Comparison of ENCODE assay signal across 9 mouse cellular contexts in the genomic region with DNA sequence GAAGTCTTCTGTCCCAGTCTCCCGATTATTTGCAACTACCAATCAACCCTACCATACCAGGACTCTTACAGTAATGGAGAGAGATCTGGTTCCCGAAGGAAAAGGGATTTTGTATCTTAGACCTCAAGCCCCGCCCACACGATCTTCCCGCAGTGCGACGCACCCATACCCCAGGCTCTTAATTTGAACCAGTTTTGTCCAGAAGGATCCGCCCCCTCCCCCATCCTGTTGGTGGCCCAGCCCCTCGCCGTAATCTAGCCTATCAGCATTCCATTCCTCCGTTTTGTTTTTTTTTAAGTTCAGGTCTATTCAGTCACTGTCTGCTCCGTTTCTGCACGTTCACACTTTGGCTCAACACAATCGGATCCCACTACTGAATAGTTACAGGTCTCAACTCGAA. TPM values are rescaled to one million over a fixed set of nuclear protein-coding genes. Genes with fewer than 3 reads are reported as not detected.
DNase-seq lines count a peak whose midpoint lies in the region; ATAC-seq and TF ChIP-seq lines count a peak whose summit lies in the region.
"Had no signal": no experiment of that assay in that cellular context is flagged by ENCODE, and none has a peak within 500 bp of the region (broad histone marks: within the 10 kb centered on the region; RNA-seq: fewer than 3 reads in every experiment).

No protein-coding gene starts in this region.

- peak overlapping the region; percentile 97 for H3K4me3 ChIP-seq in heart, adult 2 months
- H3K4me3 ChIP-seq in forebrain, embryonic 10.5 days = peak overlapping the region; percentile 69
- H3K4me3 ChIP-seq in hindbrain, embryonic 16.5 days (ENCODE audit: low read length) = peak overlapping the region; percentile 56
- peak overlapping the region; percentile 85 for H3K4me3 ChIP-seq in limb, embryonic 13.5 days
- peak overlapping the region; percentile 66 for H3K4me3 ChIP-seq in midbrain, embryonic 13.5 days (replicated peaks)
- H3K4me3 ChIP-seq in stomach, postnatal 0 days (ENCODE audit: low read depth, low read length) = peak overlapping the region; percentile 76

- H3K27me3 ChIP-seq in heart, adult 2 months (ENCODE audit: control insufficient read depth, insufficient read depth, low read length) = no peaks in the 10 kb centered on the region
- H3K27me3 ChIP-seq in forebrain, embryonic 10.5 days (ENCODE audit: poor library complexity, severe bottlenecking) = no peaks in the 10 kb centered on the region
- H3K27me3 ChIP-seq in hindbrain, embryonic 16.5 days (replicated peaks; ENCODE audit: control insufficient read depth, insufficient read depth, low read length) = no peaks in the 10 kb centered on the region
- H3K27me3 ChIP-seq in limb, embryonic 13.5 days = no peaks in the 10 kb centered on the region
- no peaks in the 10 kb centered on the region for H3K27me3 ChIP-seq in midbrain, embryonic 13.5 days
- no peaks in the 10 kb centered on the region for H3K27me3 ChIP-seq in stomach, postnatal 0 days (ENCODE audit: control insufficient read depth, insufficient read depth, low read length)

- no peak for TF ChIP-seq CTCF in heart, adult 2 months (IDR thresholded peaks at IDR 0.05)
- no peak for TF ChIP-seq CTCF in stomach, postnatal 0 days (IDR thresholded peaks at IDR 0.05; ENCODE audit: low read depth)

- peaks cover 6% of the 10 kb centered on the region for H3K4me1 ChIP-seq in heart, adult 2 months (ENCODE audit: control insufficient read depth, insufficient read depth, low read length)
- peaks cover 35% of the 10 kb centered on the region for H3K4me1 ChIP-seq in forebrain, embryonic 10.5 days
- H3K4me1 ChIP-seq in hindbrain, embryonic 16.5 days (ENCODE audit: control insufficient read depth, insufficient read depth, low read depth, low read length) = peaks cover 30% of the 10 kb centered on the region
- peaks cover 35% of the 10 kb centered on the region for H3K4me1 ChIP-seq in limb, embryonic 13.5 days
- peaks cover 43% of the 10 kb centered on the region for H3K4me1 ChIP-seq in midbrain, embryonic 13.5 days (replicated peaks)
- peaks cover 2% of the 10 kb centered on the region; the same call in 1 of the 2 replicates for H3K4me1 ChIP-seq in stomach, postnatal 0 days (replicated peaks; ENCODE audit: control insufficient read depth, insufficient read depth)

- no peak for TF ChIP-seq EP300 in heart, adult 2 months (IDR thresholded peaks at IDR 0.05; ENCODE audit: insufficient read depth, low read depth, low read length)
- TF ChIP-seq EP300 in stomach, postnatal 0 days (optimal IDR thresholded peaks at IDR 0.05) = no peak

- TF ChIP-seq POLR2A in heart, adult 2 months (IDR thresholded peaks at IDR 0.05; ENCODE audit: insufficient read depth, low read depth, low read length) = no peak

- H3K36me3 ChIP-seq in heart, adult 2 months (ENCODE audit: control insufficient read depth, insufficient read depth, low read length) = no peaks in the 10 kb centered on the region
- H3K36me3 ChIP-seq in forebrain, embryonic 10.5 days (replicated peaks) = peaks cover 64% of the 10 kb centered on the region
- H3K36me3 ChIP-seq in hindbrain, embryonic 16.5 days (ENCODE audit: control insufficient read depth, insufficient read depth, low read length) = peaks cover 22% of the 10 kb centered on the region
- peaks cover 46% of the 10 kb centered on the region for H3K36me3 ChIP-seq in limb, embryonic 13.5 days
- H3K36me3 ChIP-seq in midbrain, embryonic 13.5 days = peaks cover 46% of the 10 kb centered on the region
- peaks cover 28% of the 10 kb centered on the region for H3K36me3 ChIP-seq in stomach, postnatal 0 days (ENCODE audit: control insufficient read depth, insufficient read depth, low read length)

- no peak overlapping the region for H3K9ac ChIP-seq in heart, adult 2 months (ENCODE audit: low read depth, low read length)
- peak overlapping the region; percentile 77 for H3K9ac ChIP-seq in hindbrain, embryonic 16.5 days (ENCODE audit: low read depth, low read length)
- peak overlapping the region; percentile 88 for H3K9ac ChIP-seq in limb, embryonic 13.5 days
- peak overlapping the region; percentile 82 for H3K9ac ChIP-seq in midbrain, embryonic 13.5 days (replicated peaks)
- peak overlapping the region; percentile 88 for H3K9ac ChIP-seq in stomach, postnatal 0 days (ENCODE audit: low read length)

- peaks cover 3% of the 10 kb centered on the region for H3K79me2 ChIP-seq in heart, adult 2 months (replicated peaks; ENCODE audit: control insufficient read depth, insufficient read depth, low read length)

- WGBS in heart, adult 2 months = under 1% methylated on average over 15 of the region's 15 CpGs
- under 1% methylated on average over 15 of the region's 15 CpGs for WGBS in forebrain, embryonic 10.5 days
- under 1% methylated on average over 15 of the region's 15 CpGs for WGBS in hindbrain, embryonic 16.5 days
- WGBS in limb, embryonic 13.5 days = 1% methylated on average over 15 of the region's 15 CpGs
- WGBS in midbrain, embryonic 13.5 days = under 1% methylated on average over 15 of the region's 15 CpGs
- under 1% methylated on average over 15 of the region's 15 CpGs for WGBS in stomach, postnatal 0 days

- peak overlapping the region; percentile 90 for H3K27ac ChIP-seq in heart, adult 2 months
- H3K27ac ChIP-seq in forebrain, embryonic 10.5 days = peak overlapping the region; percentile 95
- H3K27ac ChIP-seq in hindbrain, embryonic 16.5 days (ENCODE audit: low read depth, low read length) = peak overlapping the region; percentile 83
- peak overlapping the region; percentile 91 for H3K27ac ChIP-seq in limb, embryonic 13.5 days
- H3K27ac ChIP-seq in midbrain, embryonic 13.5 days = peak overlapping the region; percentile 75; the same call in 1 of the 2 replicates
- H3K27ac ChIP-seq in stomach, postnatal 0 days (replicated peaks) = peak overlapping the region; percentile 93

- ATAC-seq in hindbrain, embryonic 16.5 days = peak; percentile 37
- peak; percentile 71 for ATAC-seq in limb, embryonic 13.5 days (ENCODE audit: low FRiP score, low read depth)
- ATAC-seq in midbrain, embryonic 13.5 days = peak; percentile 5; the same call in 1 of the 2 replicates
- peak; percentile 63; the same call in 1 of the 2 replicates for ATAC-seq in stomach, postnatal 0 days (ENCODE audit: low FRiP score, low TSS enrichment)

- no peaks in the 10 kb centered on the region for H3K9me3 ChIP-seq in forebrain, embryonic 10.5 days
- no peaks in the 10 kb centered on the region for H3K9me3 ChIP-seq in hindbrain, embryonic 16.5 days (ENCODE audit: control insufficient read depth, low read length)
- no peaks in the 10 kb centered on the region for H3K9me3 ChIP-seq in limb, embryonic 13.5 days
- no peaks in the 10 kb centered on the region for H3K9me3 ChIP-seq in midbrain, embryonic 13.5 days
- H3K9me3 ChIP-seq in stomach, postnatal 0 days (ENCODE audit: control insufficient read depth, low read length) = no peaks in the 10 kb centered on the region

- intact Hi-C loops in heart, adult 2 months (cut with DNase I) = no loop called here
- intact Hi-C loops in heart, postnatal 36 days (cut with DNase I) = loop anchor here (5.0 kb wide), 2 partner anchors 71 to 234 kb away; a partner anchor contains a TSS

- no peak for DNase-seq in heart, adult 2 months
- DNase-seq in heart, postnatal 36 days = no peak
- DNase-seq in adrenal gland, postnatal 36 days = peak; percentile 73 to 81
- peak; percentile 87 for DNase-seq in forebrain, embryonic 10.5 days (ENCODE audit: extremely low spot score, low spot score)
- DNase-seq in stomach, postnatal 0 days (ENCODE audit: low spot score) = peak; percentile 80

- H3K4me2 ChIP-seq in hindbrain, embryonic 16.5 days (ENCODE audit: low read length) = peak overlapping the region; percentile 89
- H3K4me2 ChIP-seq in limb, embryonic 13.5 days (replicated peaks) = peak overlapping the region; percentile 85
- peak overlapping the region; percentile 80 for H3K4me2 ChIP-seq in midbrain, embryonic 13.5 days (replicated peaks)
- H3K4me2 ChIP-seq in stomach, postnatal 0 days (replicated peaks; ENCODE audit: low read depth) = peak overlapping the region; percentile 58

RNA-seq across cellular contexts. Expression of a gene that starts 0.9 kb away (rescaled TPM):
- 10 to 100 TPM; 49.3 to 55.7 TPM for total RNA-seq in heart, adult 2 months (2021)
- polyA plus RNA-seq in heart, adult 2 months (2012; rRNA removed) = 69.9 and 70.0 TPM in 2 replicates
- 10 to 100 TPM; 50.4 to 58.6 TPM for total RNA-seq in heart, postnatal 36 days (2021)
- total RNA-seq in adrenal gland, postnatal 36 days (2021) = 10 to 100 TPM; 83.1 to 87.5 TPM
- polyA plus RNA-seq in forebrain, embryonic 10.5 days (2016; fragmentation: Nextera tagmentation; extraction: Ambion mirVana) = 202 and 208 TPM in 2 replicates
- 115 and 122 TPM in 2 replicates for polyA plus RNA-seq in hindbrain, embryonic 16.5 days (2015; fragmentation: Nextera tagmentation; extraction: Ambion mirVana)
- polyA plus RNA-seq in limb, embryonic 13.5 days (2015; fragmentation: Nextera tagmentation; extraction: Ambion mirVana) = 146 and 162 TPM in 2 replicates
- 121 and 130 TPM in 2 replicates for polyA plus RNA-seq in midbrain, embryonic 13.5 days (2015; fragmentation: Nextera tagmentation; extraction: Ambion mirVana)
- polyA plus RNA-seq in stomach, postnatal 0 days (2015; fragmentation: Nextera tagmentation; extraction: Ambion mirVana) = 69.4 and 72.8 TPM in 2 replicates

RNA-seq across cellular contexts. Expression of a gene that starts 0.9 kb away (rescaled TPM):
- 10 to 100 TPM; 25.7 to 26.1 TPM for total RNA-seq in heart, adult 2 months (2021)
- 32.9 and 33.3 TPM in 2 replicates for polyA plus RNA-seq in heart, adult 2 months (2012; rRNA removed)
- total RNA-seq in heart, postnatal 36 days (2021) = 10 to 100 TPM; 29.0 to 33.2 TPM
- total RNA-seq in adrenal gland, postnatal 36 days (2021) = 10 to 100 TPM; 36.8 to 38.2 TPM
- 48.6 and 50.0 TPM in 2 replicates for polyA plus RNA-seq in forebrain, embryonic 10.5 days (2016; fragmentation: Nextera tagmentation; extraction: Ambion mirVana)
- 33.0 and 38.5 TPM in 2 replicates for polyA plus RNA-seq in hindbrain, embryonic 16.5 days (2015; fragmentation: Nextera tagmentation; extraction: Ambion mirVana)
- 57.6 and 65.1 TPM in 2 replicates for polyA plus RNA-seq in limb, embryonic 13.5 days (2015; fragmentation: Nextera tagmentation; extraction: Ambion mirVana)
- polyA plus RNA-seq in midbrain, embryonic 13.5 days (2015; fragmentation: Nextera tagmentation; extraction: Ambion mirVana) = 32.1 and 36.4 TPM in 2 replicates
- 24.3 and 24.4 TPM in 2 replicates for polyA plus RNA-seq in stomach, postnatal 0 days (2015; fragmentation: Nextera tagmentation; extraction: Ambion mirVana)

RNA-seq across cellular contexts. Expression of a gene that starts 17.3 kb away (rescaled TPM):
- 10 to 100 TPM; 25.1 to 29.4 TPM for total RNA-seq in heart, adult 2 months (2021)
- polyA plus RNA-seq in heart, adult 2 months (2012; rRNA removed) = 35.6 and 40.7 TPM in 2 replicates
- 10 to 100 TPM; 25.2 to 28.2 TPM for total RNA-seq in heart, postnatal 36 days (2021)
- total RNA-seq in adrenal gland, postnatal 36 days (2021) = 10 to 100 TPM; 29.7 to 32.4 TPM
- 6.6 and 7.2 TPM in 2 replicates for polyA plus RNA-seq in forebrain, embryonic 10.5 days (2016; fragmentation: Nextera tagmentation; extraction: Ambion mirVana)
- 16.7 and 20.2 TPM in 2 replicates for polyA plus RNA-seq in hindbrain, embryonic 16.5 days (2015; fragmentation: Nextera tagmentation; extraction: Ambion mirVana)
- 5.4 and 5.8 TPM in 2 replicates for polyA plus RNA-seq in limb, embryonic 13.5 days (2015; fragmentation: Nextera tagmentation; extraction: Ambion mirVana)
- polyA plus RNA-seq in midbrain, embryonic 13.5 days (2015; fragmentation: Nextera tagmentation; extraction: Ambion mirVana) = 7.3 and 9.4 TPM in 2 replicates
- 6.3 and 7.4 TPM in 2 replicates for polyA plus RNA-seq in stomach, postnatal 0 days (2015; fragmentation: Nextera tagmentation; extraction: Ambion mirVana)

RNA-seq across cellular contexts. Expression of a gene that starts 20.5 kb away (rescaled TPM):
- total RNA-seq in heart, adult 2 months (2021) = under 1 TPM; 0.18 to 0.47 TPM
- 1.1 and 1.8 TPM in 2 replicates for polyA plus RNA-seq in heart, adult 2 months (2012; rRNA removed)
- under 1 TPM; 0.41 to 0.64 TPM for total RNA-seq in heart, postnatal 36 days (2021)
- total RNA-seq in adrenal gland, postnatal 36 days (2021) = under 1 TPM; 0.33 to 0.56 TPM
- 1.2 and 1.4 TPM in 2 replicates for polyA plus RNA-seq in forebrain, embryonic 10.5 days (2016; fragmentation: Nextera tagmentation; extraction: Ambion mirVana)
- polyA plus RNA-seq in hindbrain, embryonic 16.5 days (2015; fragmentation: Nextera tagmentation; extraction: Ambion mirVana) = 2.6 TPM in 2 replicates
- 1.3 TPM in 2 replicates for polyA plus RNA-seq in limb, embryonic 13.5 days (2015; fragmentation: Nextera tagmentation; extraction: Ambion mirVana)
- 2.3 and 2.4 TPM in 2 replicates for polyA plus RNA-seq in midbrain, embryonic 13.5 days (2015; fragmentation: Nextera tagmentation; extraction: Ambion mirVana)
- polyA plus RNA-seq in stomach, postnatal 0 days (2015; fragmentation: Nextera tagmentation; extraction: Ambion mirVana) = 1.4 and 1.6 TPM in 2 replicates

RNA-seq across cellular contexts. Expression of a gene that starts 22.2 kb away (rescaled TPM):
- total RNA-seq in heart, adult 2 months (2021) = not detected
- polyA plus RNA-seq in heart, adult 2 months (2012; rRNA removed) = not detected in 2 replicates
- not detected for total RNA-seq in heart, postnatal 36 days (2021)
- total RNA-seq in adrenal gland, postnatal 36 days (2021) = not detected
- not detected in 2 replicates for polyA plus RNA-seq in forebrain, embryonic 10.5 days (2016; fragmentation: Nextera tagmentation; extraction: Ambion mirVana)
- not detected in 2 replicates for polyA plus RNA-seq in hindbrain, embryonic 16.5 days (2015; fragmentation: Nextera tagmentation; extraction: Ambion mirVana)
- polyA plus RNA-seq in limb, embryonic 13.5 days (2015; fragmentation: Nextera tagmentation; extraction: Ambion mirVana) = not detected in 2 replicates
- polyA plus RNA-seq in midbrain, embryonic 13.5 days (2015; fragmentation: Nextera tagmentation; extraction: Ambion mirVana) = not detected in 2 replicates
- 0.17 TPM in 1 of 2 replicates, not detected in the other for polyA plus RNA-seq in stomach, postnatal 0 days (2015; fragmentation: Nextera tagmentation; extraction: Ambion mirVana)
- polyA plus RNA-seq: frontal cortex, adult 2 months had no signal

Comparison
In these comparisons a context has a peak if more than half of its experiments do, and no peak if none do; other contexts are left out.
1. DNase-seq: peak in adrenal gland, postnatal 36 days (2 of 2), forebrain, embryonic 10.5 days (single experiment) and stomach, postnatal 0 days (single experiment); none in heart, adult 2 months (0 of 2) and heart, postnatal 36 days (0 of 2).
2. ATAC-seq: peak in every context shown above with its lines; median percentile 71 in limb, embryonic 13.5 days; 63 in stomach, postnatal 0 days; 37 in hindbrain, embryonic 16.5 days; 5 in midbrain, embryonic 13.5 days.
3. Peak in every context shown above with its lines, with median percentiles within 50 percentile points of each other: H3K27ac ChIP-seq, H3K4me3 ChIP-seq and H3K4me2 ChIP-seq.